Mouse (Mus musculus): ENCODE results near the gene Hs3st2. TPM values are rescaled to one million over a fixed set of nuclear protein-coding genes. Genes with fewer than 3 reads are reported as not detected.
"Not testable (repeated sequence)": the region's sequence is repeated elsewhere in the genome, so short reads cannot be mapped to it uniquely, and the experiment has no call there.

Hs3st2 gene
- polyA plus RNA-seq (2012; rRNA removed) (1.1 and 1.6 TPM in 2 replicates), polyA plus RNA-seq (2014; fragmentation: Nextera tagmentation; extraction: Ambion mirVana) (1.1 and 2.2 TPM in 2 replicates)

- Histone ChIP-seq H3K36me3 (ENCODE audit: control insufficient read depth, insufficient read depth, low read length) (no peaks in the 10 kb centered on the region), H3K9me3 (ENCODE audit: control insufficient read depth, low read length) (no peaks in the 10 kb centered on the region), H3K9ac (ENCODE audit: low read depth, low read length, severe bottlenecking) (no peak within 1 kb of the TSS), H3K4me2 (replicated peaks; ENCODE audit: low read depth, low read length, severe bottlenecking) (peak within 1 kb of the TSS; percentile 49), H3K27me3 (ENCODE audit: control insufficient read depth, insufficient read depth, low read length) (peaks cover 45% of the 10 kb centered on the region), H3K27ac (replicated peaks; ENCODE audit: low read depth, low read length) (no peak within 1 kb of the TSS), H3K4me1 (ENCODE audit: control insufficient read depth, insufficient read depth, low read length) (peaks cover 5% of the 10 kb centered on the region), H3K4me3 (replicated peaks; ENCODE audit: low read length) (peak within 1 kb of the TSS; percentile 33)
- TF ChIP-seq POLR2A (IDR thresholded peaks at IDR 0.05; ENCODE audit: borderline replicate concordance, extremely low read depth, insufficient read depth, insufficient read length): no peak
- DNase-seq (ENCODE audit: low spot score) (peak; percentile 67), ATAC-seq (ENCODE audit: low FRiP score, low read depth) (no peak)
- whole genome bisulfite sequencing: 8% methylated on average over 19 of the region's 22 CpGs
Observed at GRCm38 (mm10) chr7:121391225-121391983, at the start of gene Hs3st2. Gene Hs3st2, plus strand, starts transcription at chr7:121391859.

DNA sequence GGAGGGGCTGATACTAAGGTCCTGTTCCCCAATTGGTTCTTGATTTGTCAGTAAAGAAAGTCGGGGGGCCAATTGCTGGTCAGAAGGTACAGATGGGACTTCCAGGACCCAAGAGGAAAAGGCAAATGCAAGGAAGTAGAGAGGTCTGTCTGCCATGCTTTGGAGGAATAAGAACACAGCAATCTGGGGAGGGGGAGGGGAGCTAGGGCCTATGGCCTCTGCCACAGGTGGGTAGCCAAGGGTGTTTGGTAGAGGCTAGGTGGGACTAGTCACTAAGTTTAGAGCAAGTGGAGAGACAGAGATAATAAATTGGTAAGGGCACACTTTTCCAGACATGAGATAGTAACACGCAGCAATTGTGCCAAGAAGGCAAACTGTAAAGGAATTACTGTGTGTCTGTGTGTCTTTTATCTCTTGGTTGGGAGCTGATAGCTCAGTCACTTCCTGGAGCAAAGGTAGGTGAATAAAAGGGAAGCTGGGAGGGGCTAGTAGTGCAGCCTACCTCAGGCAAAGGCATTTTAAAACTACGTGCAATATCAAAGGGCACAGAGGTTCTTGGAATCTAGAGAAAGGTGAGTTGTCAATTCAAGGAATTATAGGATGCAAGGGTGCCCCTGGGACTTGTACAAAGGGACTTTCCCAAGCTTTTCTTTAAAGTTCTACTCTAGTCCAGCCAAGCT, 43.2 kb upstream of the Hs3st2 start:
- no peaks in the 10 kb centered on the region for H3K36me3 ChIP-seq (ENCODE audit: control insufficient read depth, insufficient read depth, low read length)
- H3K4me2 ChIP-seq (replicated peaks; ENCODE audit: low read depth, low read length, severe bottlenecking): no peak overlapping the region
- DNase-seq (ENCODE audit: low spot score): no peak
- H3K9ac ChIP-seq (ENCODE audit: low read depth, low read length, severe bottlenecking): no peak overlapping the region
- no peak for ATAC-seq (ENCODE audit: low FRiP score, low read depth)
- WGBS: 77% methylated on average over 3 of the region's 3 CpGs
- H3K4me3 ChIP-seq (replicated peaks; ENCODE audit: low read length): no peak overlapping the region
- no peaks in the 10 kb centered on the region for H3K4me1 ChIP-seq (ENCODE audit: control insufficient read depth, insufficient read depth, low read length)
- no peaks in the 10 kb centered on the region for H3K9me3 ChIP-seq (ENCODE audit: control insufficient read depth, low read length)
- H3K27me3 ChIP-seq (ENCODE audit: control insufficient read depth, insufficient read depth, low read length): no peaks in the 10 kb centered on the region
- no peak for TF ChIP-seq POLR2A (IDR thresholded peaks at IDR 0.05; ENCODE audit: borderline replicate concordance, extremely low read depth, insufficient read depth, insufficient read length)
- H3K27ac ChIP-seq (replicated peaks; ENCODE audit: low read depth, low read length): no peak overlapping the region

- no peak for ATAC-seq (ENCODE audit: low FRiP score, low read depth)
- TF ChIP-seq POLR2A (IDR thresholded peaks at IDR 0.05; ENCODE audit: borderline replicate concordance, extremely low read depth, insufficient read depth, insufficient read length): no peak
- Histone ChIP-seq H3K4me3 (replicated peaks; ENCODE audit: low read length) (no peak overlapping the region), H3K9ac (ENCODE audit: low read depth, low read length, severe bottlenecking) (no peak overlapping the region), H3K36me3 (ENCODE audit: control insufficient read depth, insufficient read depth, low read length) (no peaks in the 10 kb centered on the region), H3K27ac (replicated peaks; ENCODE audit: low read depth, low read length) (no peak overlapping the region), H3K4me2 (replicated peaks; ENCODE audit: low read depth, low read length, severe bottlenecking) (no peak overlapping the region), H3K4me1 (ENCODE audit: control insufficient read depth, insufficient read depth, low read length) (no peaks in the 10 kb centered on the region), H3K9me3 (ENCODE audit: control insufficient read depth, low read length) (no peaks in the 10 kb centered on the region), H3K27me3 (ENCODE audit: control insufficient read depth, insufficient read depth, low read length) (no peaks in the 10 kb centered on the region)
- 85% methylated on average over 2 of the region's 2 CpGs for WGBS
- no peak for DNase-seq (ENCODE audit: low spot score)
Observed at GRCm38 (mm10) chr7:121351688-121352087, 40.0 kb upstream of the Hs3st2 start.

DNA sequence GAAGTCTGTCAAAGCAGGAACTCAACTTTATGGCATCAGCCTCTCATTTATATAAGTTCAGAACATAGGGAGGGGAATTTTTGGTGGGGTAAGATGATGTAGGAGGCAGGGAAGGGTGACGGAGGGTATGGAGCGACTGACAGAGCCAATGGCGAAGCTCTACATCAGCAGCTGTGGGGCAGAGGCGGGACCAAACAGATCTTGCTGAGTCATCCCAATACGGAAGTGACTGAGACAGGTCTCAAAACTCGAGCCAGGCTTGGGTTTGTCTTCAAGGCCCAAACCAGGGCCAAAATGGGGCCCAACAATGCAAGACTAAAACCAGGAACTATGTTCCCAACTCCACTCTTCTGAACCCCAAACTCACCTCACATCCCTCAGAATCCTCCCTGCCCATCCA, 30.2 kb upstream of the Hs3st2 start:
- 88% methylated on average over 6 of the region's 6 CpGs for WGBS
- not testable (repeated sequence) for ATAC-seq (ENCODE audit: low FRiP score, low read depth)

GRCm38 (mm10) chr7:121365584-121365983, 26.1 kb upstream of the Hs3st2 start:
- TF ChIP-seq POLR2A (IDR thresholded peaks at IDR 0.05; ENCODE audit: borderline replicate concordance, extremely low read depth, insufficient read depth, insufficient read length): no peak
- no peak for ATAC-seq (ENCODE audit: low FRiP score, low read depth)

More for the DNA sequence above, 30.2 kb upstream of the Hs3st2 start:
- not testable (repeated sequence) for H3K27me3 ChIP-seq (ENCODE audit: control insufficient read depth, insufficient read depth, low read length); H3K9ac ChIP-seq (ENCODE audit: low read depth, low read length, severe bottlenecking); H3K4me2 ChIP-seq (replicated peaks; ENCODE audit: low read depth, low read length, severe bottlenecking); H3K36me3 ChIP-seq (ENCODE audit: control insufficient read depth, insufficient read depth, low read length); DNase-seq (ENCODE audit: low spot score); H3K9me3 ChIP-seq (ENCODE audit: control insufficient read depth, low read length); H3K4me3 ChIP-seq (replicated peaks; ENCODE audit: low read length); H3K27ac ChIP-seq (replicated peaks; ENCODE audit: low read depth, low read length); H3K4me1 ChIP-seq (ENCODE audit: control insufficient read depth, insufficient read depth, low read length)

More at GRCm38 (mm10) chr7:121365584-121365983, 26.1 kb upstream of the Hs3st2 start:
- H3K9ac ChIP-seq (ENCODE audit: low read depth, low read length, severe bottlenecking): no peak overlapping the region
- no peaks in the 10 kb centered on the region for H3K4me1 ChIP-seq (ENCODE audit: control insufficient read depth, insufficient read depth, low read length)
- WGBS: 83% methylated on average over 7 of the region's 7 CpGs
- H3K4me2 ChIP-seq (replicated peaks; ENCODE audit: low read depth, low read length, severe bottlenecking): no peak overlapping the region
- no peaks in the 10 kb centered on the region for H3K36me3 ChIP-seq (ENCODE audit: control insufficient read depth, insufficient read depth, low read length)
- H3K4me3 ChIP-seq (replicated peaks; ENCODE audit: low read length): no peak overlapping the region
- no peak for DNase-seq (ENCODE audit: low spot score)
- no peaks in the 10 kb centered on the region for H3K27me3 ChIP-seq (ENCODE audit: control insufficient read depth, insufficient read depth, low read length)
- H3K9me3 ChIP-seq (ENCODE audit: control insufficient read depth, low read length): no peaks in the 10 kb centered on the region
- no peak overlapping the region for H3K27ac ChIP-seq (replicated peaks; ENCODE audit: low read depth, low read length)

All from limb, embryonic 14.5 days (tissue).